In the genomic region with DNA sequence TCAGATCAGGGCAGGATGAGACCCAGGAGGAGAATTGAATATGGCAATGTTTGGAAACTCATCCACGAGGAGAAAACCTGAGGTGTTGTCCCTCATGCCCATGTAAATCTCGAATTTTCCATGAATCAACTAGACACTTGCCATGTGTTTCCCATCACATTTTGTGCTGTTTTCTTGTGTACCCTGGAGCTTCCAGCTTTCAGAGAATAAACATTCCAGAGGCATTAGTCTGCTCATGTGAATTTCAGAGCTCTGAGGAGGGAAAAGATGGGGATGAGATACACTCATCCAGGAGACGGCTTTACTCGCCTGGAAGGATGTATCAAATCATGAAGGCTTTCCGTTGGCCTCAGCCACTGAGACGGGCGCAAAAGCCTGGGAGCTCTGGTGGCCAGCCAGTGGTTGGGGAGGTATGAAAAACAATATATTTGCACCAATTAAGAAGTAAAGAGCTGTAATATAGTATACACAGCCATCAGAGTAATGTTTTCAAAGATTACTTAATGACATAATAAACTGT, we compare ENCODE assay signal across 8 mouse cellular contexts.
"Had no signal": no experiment of that assay in that cellular context is flagged by ENCODE, and none has a peak within 500 bp of the region (broad histone marks: within the 10 kb centered on the region; RNA-seq: fewer than 3 reads in every experiment).

No protein-coding gene starts in this region.

- H3K27ac ChIP-seq: left cerebral cortex, adult 2 months; limb, embryonic 10.5 days; liver, embryonic 15.5 days; midbrain, embryonic 13.5 days had no signal

- H3K4me3 ChIP-seq: left cerebral cortex, adult 2 months; limb, embryonic 10.5 days; liver, embryonic 15.5 days; midbrain, embryonic 13.5 days had no signal

- H3K4me2 ChIP-seq: liver, embryonic 11.5 days; liver, embryonic 15.5 days; midbrain, embryonic 13.5 days had no signal

- ATAC-seq: midbrain, embryonic 13.5 days had no signal

- H3K9me3 ChIP-seq: limb, embryonic 10.5 days; liver, embryonic 15.5 days; midbrain, embryonic 13.5 days had no signal

- H3K36me3 ChIP-seq: limb, embryonic 10.5 days; liver, embryonic 15.5 days; midbrain, embryonic 13.5 days had no signal

- H3K27me3 ChIP-seq: liver, embryonic 15.5 days; midbrain, embryonic 13.5 days had no signal

- H3K9ac ChIP-seq: liver, embryonic 15.5 days; midbrain, embryonic 13.5 days had no signal

- H3K4me1 ChIP-seq: limb, embryonic 10.5 days; liver, embryonic 15.5 days; midbrain, embryonic 13.5 days had no signal

- DNase-seq: lung, adult 2 months; right cerebral cortex, postnatal 14 days; thymus, postnatal 36 days had no signal
